Mouse (Mus musculus): ENCODE data around the gene Crp.

DNA sequence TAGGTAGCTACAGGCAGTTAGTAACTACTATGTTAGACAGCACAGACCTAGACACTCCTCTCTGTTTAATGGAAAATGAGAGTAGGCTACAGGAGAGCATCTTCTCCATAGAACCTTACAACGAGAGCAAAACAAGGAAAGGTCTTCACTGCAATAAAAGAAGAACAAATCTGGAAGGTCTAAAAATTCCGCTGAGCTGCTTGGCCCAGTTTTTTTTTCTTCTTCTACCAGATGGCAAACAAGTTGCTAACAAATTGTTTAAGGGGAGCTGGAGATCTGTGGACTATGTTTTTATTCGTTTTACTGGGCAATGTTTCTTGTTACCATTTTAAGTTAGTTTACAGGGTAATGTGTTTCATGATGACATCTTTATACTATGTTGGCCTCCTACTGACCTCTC, 53.4 kb downstream of the Crp start:
- TF ChIP-seq CTCF (IDR thresholded peaks at IDR 0.05; ENCODE audit: extremely low read depth, insufficient read depth, low read length) (no peak), POLR2A (IDR thresholded peaks at IDR 0.05; ENCODE audit: extremely low read depth, insufficient read depth, low read length) (no peak)

All from cortical plate, adult 2 months (tissue).